Mouse (Mus musculus) gonadal fat pad, adult 2 months (tissue): ENCODE results near the gene Rapgef6. TPM values are rescaled to one million over a fixed set of nuclear protein-coding genes. Genes with fewer than 3 reads are reported as not detected.

Experiments used
- DNase-seq: peaks from one replicate; pipeline ENCODE4 v3.0.0-alpha.2; 2012; ENCODE audit warnings: low read depth
- polyA plus RNA-seq: library from polyadenylated mRNA; depleted of rRNA; stranded (reverse); fragments of >200 nt; gene quantifications from 2 replicates; pipeline ENCODE4 v1.2.3, GENCODE M21; 2012

The Rapgef6 gene
- polyA plus RNA-seq, 1 experiment, result 24.0 TPM

GRCm38 (mm10) chr11:54691179-54691578 lies 168.5 kb downstream of the Rapgef6 start:
- no peak for DNase-seq

GRCm38 (mm10) chr11:54693696-54694095 lies 171.0 kb downstream of the Rapgef6 start:
- no peak for DNase-seq

- DNase-seq, result no peak
Observed at GRCm38 (mm10) chr11:54694291-54694690, 171.6 kb downstream of the Rapgef6 start.

GRCm38 (mm10) chr11:54695951-54696350 lies 173.3 kb downstream of the Rapgef6 start:
- DNase-seq, result no peak

GRCm38 (mm10) chr11:54697611-54698010 lies 175.0 kb downstream of the Rapgef6 start:
- DNase-seq, result no peak

GRCm38 (mm10) chr11:54698636-54699035 lies 176.0 kb downstream of the Rapgef6 start:
- no peak for DNase-seq

- no peak for DNase-seq
Observed at GRCm38 (mm10) chr11:54699972-54700371, 177.3 kb downstream of the Rapgef6 start.

GRCm38 (mm10) chr11:54701848-54702247 lies 179.2 kb downstream of the Rapgef6 start:
- no peak for DNase-seq

GRCm38 (mm10) chr11:54703306-54703705 lies 180.7 kb downstream of the Rapgef6 start:
- no peak for DNase-seq

GRCm38 (mm10) chr11:54708153-54708552 lies 185.5 kb downstream of the Rapgef6 start:
- no peak for DNase-seq

- DNase-seq, result no peak
Observed at GRCm38 (mm10) chr11:54709645-54710044, 187.0 kb downstream of the Rapgef6 start.

- DNase-seq, result no peak
Observed at GRCm38 (mm10) chr11:54710512-54711293, 188.1 kb downstream of the Rapgef6 start.

GRCm38 (mm10) chr11:54712849-54713248 lies 190.2 kb downstream of the Rapgef6 start:
- no peak for DNase-seq

- no peak for DNase-seq
Observed at GRCm38 (mm10) chr11:54717893-54718292, 195.2 kb downstream of the Rapgef6 start.

GRCm38 (mm10) chr11:54718601-54719000 lies 196.0 kb downstream of the Rapgef6 start:
- no peak for DNase-seq

GRCm38 (mm10) chr11:54722057-54722456 lies 199.4 kb downstream of the Rapgef6 start:
- no peak for DNase-seq

- DNase-seq, result no peak
Observed at GRCm38 (mm10) chr11:54724353-54725034, 201.8 kb downstream of the Rapgef6 start.

- no peak for DNase-seq
Observed at GRCm38 (mm10) chr11:54726571-54727062, 204.0 kb downstream of the Rapgef6 start.

- no peak for DNase-seq
Observed at GRCm38 (mm10) chr11:54727327-54727901, 204.8 kb downstream of the Rapgef6 start.

GRCm38 (mm10) chr11:54728371-54728770 lies 205.7 kb downstream of the Rapgef6 start:
- no peak for DNase-seq

GRCm38 (mm10) chr11:54729311-54729710 lies 206.7 kb downstream of the Rapgef6 start:
- DNase-seq, result no peak

GRCm38 (mm10) chr11:54730931-54731330 lies 208.3 kb downstream of the Rapgef6 start:
- no peak for DNase-seq

GRCm38 (mm10) chr11:54731367-54731766 lies 208.7 kb downstream of the Rapgef6 start:
- no peak for DNase-seq
